Mouse (Mus musculus) liver, postnatal 0 days (tissue): Measurements from ENCODE around the gene Ssx9. TPM values are rescaled to one million over a fixed set of nuclear protein-coding genes. Genes with fewer than 3 reads are reported as not detected.
"Not testable (repeated sequence)": the region's sequence is repeated elsewhere in the genome, so short reads cannot be mapped to it uniquely, and the experiment has no call there.

Experiments used
- ATAC-seq: fragments of 200-750 bp; cut with Nextera tagmentation; 2 replicates; pipeline ENCODE4 v1.8.0; 2017; ENCODE audit warnings: mild to moderate bottlenecking, moderate library complexity
- DNase-seq: peaks from one replicate; pipeline ENCODE4 v3.0.0-alpha.2; 2016
- H3K27ac ChIP-seq: fragments of 300-500 bp; sonication (generic); 2 replicates; pipeline ENCODE4 v1.5.1; 2014; ENCODE audit warnings: antibody characterized with exemption, moderate library complexity, mild to moderate bottlenecking, low read depth
- H3K27me3 ChIP-seq: fragments of 300-500 bp; sonication (generic); 2 replicates; pipeline ENCODE4 v1.6.1; 2014; ENCODE audit warnings: low read length, control low read depth, mixed read lengths; ENCODE audit not compliant: insufficient read depth
- H3K36me3 ChIP-seq: fragments of 300-500 bp; sonication (generic); replicated peaks from 2 replicates; pipeline ENCODE4 v1.6.1; 2014; ENCODE audit warnings: mild to moderate bottlenecking, control low read depth, low read length, moderate library complexity, mixed read lengths; ENCODE audit not compliant: insufficient read depth
- H3K4me1 ChIP-seq: fragments of 300-500 bp; sonication (generic); 2 replicates; pipeline ENCODE4 v1.6.1; 2014; ENCODE audit warnings: antibody characterized with exemption, mild to moderate bottlenecking, control low read depth; ENCODE audit not compliant: insufficient read depth
- H3K4me2 ChIP-seq: fragments of 300-500 bp; sonication (generic); 2 replicates; pipeline ENCODE4 v1.6.1; 2014; ENCODE audit warnings: low read depth, mild to moderate bottlenecking, low read length, moderate library complexity, mixed read lengths
- H3K4me3 ChIP-seq: fragments of 300-500 bp; sonication (generic); 2 replicates; pipeline ENCODE4 v1.5.1; 2014; ENCODE audit warnings: low read depth, low read length
- H3K9ac ChIP-seq: fragments of 300-500 bp; sonication (generic); replicated peaks from 2 replicates; pipeline ENCODE4 v1.6.1; 2014; ENCODE audit warnings: mild to moderate bottlenecking, moderate library complexity
- H3K9me3 ChIP-seq: fragments of 300-500 bp; sonication (generic); 2 replicates; pipeline ENCODE4 v1.6.1; 2016; ENCODE audit warnings: mild to moderate bottlenecking, control low read depth, low read length, mixed read lengths
- CTCF ChIP-seq: sonication (generic); IDR thresholded peaks from 2 replicates; pipeline ENCODE4 v1.5.1; 2016; ENCODE audit warnings: antibody characterized with exemption, low read depth
- EP300 ChIP-seq: IDR thresholded peaks from 2 replicates; pipeline ENCODE4 v1.6.1; 2016; ENCODE audit warnings: antibody characterized with exemption, low read depth, mild to moderate bottlenecking
- WGBS: fragments of 180-500 bp; shearing (Covaris S2); extraction: QIAGEN DNeasy Blood & Tissue Kit; methylation state at CpG from one replicate; pipeline ENCODE4 v1.1.7; 2014; ENCODE audit not compliant: insufficient replicate concordance; 5-methylcytosine and 5-hydroxymethylcytosine counted together
- polyA plus RNA-seq: library from polyadenylated mRNA; unstranded; fragments of >200 nt; fragmentation: Nextera tagmentation; extraction: Ambion mirVana; gene quantifications from 2 replicates; pipeline ENCODE4 v1.2.1, GENCODE M21; 2015

Gene Ssx9
- not detected in 2 replicates for polyA plus RNA-seq

DNA sequence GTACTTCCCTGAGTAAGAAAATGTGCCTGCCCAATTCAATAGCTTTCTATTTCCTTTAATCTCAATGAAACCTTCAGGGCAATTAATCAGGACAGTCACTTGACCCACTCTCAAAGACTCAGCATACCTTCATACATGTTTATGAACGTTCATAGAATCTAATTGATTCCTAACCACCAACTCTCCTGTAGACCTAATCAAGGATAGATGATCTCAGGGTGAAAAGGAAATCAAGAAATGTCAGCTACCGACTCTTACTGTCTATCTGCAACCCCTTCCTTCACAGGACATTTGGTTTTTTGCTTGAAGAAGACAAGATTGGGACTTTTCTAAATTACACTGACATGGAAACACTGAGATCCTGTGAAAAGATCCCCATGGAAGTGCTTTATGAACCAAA lies at the start of gene Ssx9:
Ssx9 (plus strand) TSS at position 301 of the 400 bp plus-strand sequence.
- not testable (repeated sequence) for H3K4me1 ChIP-seq, H3K4me3 ChIP-seq, H3K9ac ChIP-seq, H3K36me3 ChIP-seq, DNase-seq, H3K4me2 ChIP-seq, H3K27me3 ChIP-seq, H3K9me3 ChIP-seq, H3K27ac ChIP-seq, ATAC-seq
- WGBS = 61% methylated on average over 2 of the region's 2 CpGs

- no peak overlapping the region for H3K9ac ChIP-seq
- H3K27me3 ChIP-seq = no peaks in the 10 kb centered on the region
- DNase-seq (no peak), ATAC-seq (no peak)
- TF ChIP-seq CTCF (peak; percentile 37), EP300 (no peak)
- H3K9me3 ChIP-seq = no peaks in the 10 kb centered on the region
- H3K4me2 ChIP-seq = no peak overlapping the region
- WGBS = 59% methylated on average over 5 of the region's 5 CpGs
- no peak overlapping the region for H3K4me3 ChIP-seq
- no peak overlapping the region for H3K27ac ChIP-seq
- no peaks in the 10 kb centered on the region for H3K4me1 ChIP-seq
- H3K36me3 ChIP-seq = no peaks in the 10 kb centered on the region
These were observed 15.3 kb upstream of the Ssx9 start for GRCm38 (mm10) chrX:8732907-8733306.

DNA sequence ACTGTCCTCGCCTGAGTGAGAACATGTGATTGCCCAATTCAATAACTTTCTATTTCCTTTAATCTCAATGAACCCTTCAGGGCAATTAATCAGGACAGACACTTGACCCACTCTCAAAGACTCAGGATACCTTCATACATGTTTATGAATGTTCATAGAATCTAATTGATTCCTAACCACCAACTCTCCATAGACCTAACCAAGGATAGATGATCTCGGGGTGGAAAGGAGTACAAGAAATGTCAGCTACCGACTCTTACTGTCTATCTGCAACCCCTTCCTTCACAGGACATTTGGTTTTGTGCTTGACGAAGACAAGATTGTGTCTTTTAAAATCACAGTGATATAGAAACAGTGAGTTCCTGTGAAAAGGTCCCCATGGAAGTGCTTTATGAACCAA lies 55.2 kb downstream of the Ssx9 start, which contains the start of gene Ssxb5:
Ssxb5 (plus strand) TSS at position 301 of the 400 bp plus-strand sequence.
- not testable (repeated sequence) for H3K9me3 ChIP-seq, H3K4me1 ChIP-seq, H3K9ac ChIP-seq, H3K36me3 ChIP-seq, DNase-seq, H3K4me2 ChIP-seq, ATAC-seq, H3K27me3 ChIP-seq, H3K27ac ChIP-seq, H3K4me3 ChIP-seq
- WGBS = 63% methylated on average over 4 of the region's 4 CpGs

Other genes with a start within 250 kb of the Ssx9 start
- gene Gm14459, start 223.5 kb upstream of the Ssx9 start, polyA plus RNA-seq = not detected in 2 replicates
- not detected in 2 replicates for gene Ssxb6, start 200.2 kb upstream of the Ssx9 start, polyA plus RNA-seq
- not detected in 2 replicates for gene Ssxb3, start 156.6 kb upstream of the Ssx9 start, polyA plus RNA-seq
- not detected in 2 replicates for gene Ssxb8, start 57.6 kb upstream of the Ssx9 start, polyA plus RNA-seq
- not detected in 2 replicates for gene Ssxb5, start 55.3 kb downstream of the Ssx9 start, polyA plus RNA-seq
- gene Gm6592, start 95.6 kb downstream of the Ssx9 start, polyA plus RNA-seq = not detected in 2 replicates
- not detected in 2 replicates for gene Gm5751, start 125.8 kb downstream of the Ssx9 start, polyA plus RNA-seq
- 0.18 and 0.39 TPM in 2 replicates for gene B630019K06Rik, start 143.9 kb downstream of the Ssx9 start, polyA plus RNA-seq
- gene Fthl17b, start 214.5 kb downstream of the Ssx9 start, polyA plus RNA-seq = not detected in 2 replicates
- not detected in 2 replicates for gene Fthl17c, start 228.1 kb downstream of the Ssx9 start, polyA plus RNA-seq
- gene Fthl17d, start 238.3 kb downstream of the Ssx9 start, polyA plus RNA-seq = not detected in 2 replicates